Mouse (Mus musculus) kidney, adult 2 months (tissue): Measurements from ENCODE around the gene Mmp14.

Experiments used
- CTCF ChIP-seq: fragments of 200-500 bp; conservative IDR thresholded peaks from 2 replicates; pipeline ENCODE4 v1.5.1; 2011; ENCODE audit warnings: low read depth, mild to moderate bottlenecking, control low read depth, low read length, moderate library complexity, mixed read lengths; ENCODE audit not compliant: insufficient read depth, insufficient read length
- POLR2A ChIP-seq: fragments of 200-500 bp; IDR thresholded peaks from one replicate; pipeline ENCODE4 v1.6.1; 2011; ENCODE audit warnings: low read depth, low read length, control low read depth

DNA sequence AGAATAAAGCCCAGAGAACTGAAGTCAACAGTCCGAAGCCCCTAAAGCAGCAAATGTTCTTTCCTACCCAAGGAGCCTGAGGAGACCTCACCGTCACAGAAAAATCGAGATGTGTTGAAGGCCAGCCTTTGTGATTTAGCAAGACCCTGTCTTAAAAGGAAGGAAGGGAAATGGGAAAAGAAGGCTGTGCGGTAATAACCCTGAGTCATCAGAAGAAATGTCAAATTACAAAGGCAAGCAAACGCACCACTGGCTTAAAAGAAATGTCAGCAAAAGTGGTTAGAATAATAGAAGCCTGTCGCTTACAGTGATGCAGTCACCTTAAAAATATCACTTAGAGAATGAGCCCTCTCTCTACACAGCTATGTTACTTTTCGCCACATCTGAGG, 32.9 kb upstream of the Mmp14 start:
- no peak for TF ChIP-seq POLR2A
- TF ChIP-seq CTCF: no peak
